Comparison of ENCODE assay signal across 12 mouse cellular contexts in genomic region chr4:123721761-123722160, GRCm38 (mm10).
"Had no signal": no experiment of that assay in that cellular context is flagged by ENCODE, and none has a peak within 500 bp of the region (broad histone marks: within the 10 kb centered on the region; RNA-seq: fewer than 3 reads in every experiment).

No protein-coding gene starts in this region.

- DNase-seq: gastrocnemius, adult 2 months; gastrocnemius, postnatal 10 days; gastrocnemius, postnatal 25 days; heart, adult 2 months; heart, postnatal 10 days; heart, postnatal 4 days; kidney, adult 18-20 months; kidney, adult 8-10 months; kidney, postnatal 10 days; kidney, postnatal 25 days; liver; liver, embryonic 13.5 days had no signal
